Mouse (Mus musculus) hindbrain, embryonic 11.5 days (tissue): ENCODE measurements around the gene Plbd1. TPM values are rescaled to one million over a fixed set of nuclear protein-coding genes. Genes with fewer than 3 reads are reported as not detected.

Experiments
- ATAC-seq: fragments of 200-750 bp; cut with Nextera tagmentation; 2 replicates; pipeline ENCODE4 v1.8.0; 2017; ENCODE audit warnings: mild to moderate bottlenecking, moderate TSS enrichment, moderate library complexity; ENCODE audit not compliant: low FRiP score
- DNase-seq: peaks from one replicate; pipeline ENCODE4 v3.0.0-alpha.2; 2015; ENCODE audit warnings: low spot score
- H3K27ac ChIP-seq: fragments of 300-500 bp; sonication (generic); 2 replicates; pipeline ENCODE4 v1.5.1; 2014; ENCODE audit warnings: mild to moderate bottlenecking, low read depth, low read length
- H3K27me3 ChIP-seq: fragments of 300-500 bp; sonication (generic); 2 replicates; pipeline ENCODE4 v1.6.1; 2014; ENCODE audit warnings: mild to moderate bottlenecking, low read length, moderate library complexity, mixed read lengths; ENCODE audit not compliant: control insufficient read depth, insufficient read depth
- H3K36me3 ChIP-seq: fragments of 300-500 bp; sonication (generic); 2 replicates; pipeline ENCODE4 v1.6.1; 2014; ENCODE audit warnings: mild to moderate bottlenecking, low read length, moderate library complexity, mixed read lengths; ENCODE audit not compliant: control insufficient read depth, insufficient read depth
- H3K4me1 ChIP-seq: fragments of 300-500 bp; sonication (generic); replicated peaks from 2 replicates; pipeline ENCODE4 v1.6.1; 2014; ENCODE audit warnings: low read length, mixed read lengths; ENCODE audit not compliant: control insufficient read depth, insufficient read depth
- H3K4me2 ChIP-seq: fragments of 300-500 bp; sonication (generic); replicated peaks from 2 replicates; pipeline ENCODE4 v1.6.1; 2014; ENCODE audit warnings: mild to moderate bottlenecking, low read depth, low read length
- H3K4me3 ChIP-seq: fragments of 300-500 bp; sonication (generic); 2 replicates; pipeline ENCODE4 v1.5.1; 2014; ENCODE audit warnings: low read depth, low read length
- H3K9ac ChIP-seq: fragments of 300-500 bp; sonication (generic); 2 replicates; pipeline ENCODE4 v1.6.1; 2014; ENCODE audit warnings: low read depth, low read length
- H3K9me3 ChIP-seq: fragments of 300-500 bp; sonication (generic); 2 replicates; pipeline ENCODE4 v1.6.1; 2016; ENCODE audit warnings: low read length; ENCODE audit not compliant: control insufficient read depth
- WGBS: fragments of 180-500 bp; shearing (Covaris S2); extraction: QIAGEN DNeasy Blood & Tissue Kit; methylation state at CpG from one replicate; pipeline ENCODE4 v1.1.7; 2014; 5-methylcytosine and 5-hydroxymethylcytosine counted together
- polyA plus RNA-seq: library from polyadenylated mRNA; unstranded; fragments of >200 nt; fragmentation: Nextera tagmentation; extraction: Ambion mirVana; gene quantifications from 2 replicates; pipeline ENCODE4 v1.2.1, GENCODE M21; 2014

The Plbd1 gene
- polyA plus RNA-seq, 1 experiment from 2014 or later, result 2.6 TPM

DNA sequence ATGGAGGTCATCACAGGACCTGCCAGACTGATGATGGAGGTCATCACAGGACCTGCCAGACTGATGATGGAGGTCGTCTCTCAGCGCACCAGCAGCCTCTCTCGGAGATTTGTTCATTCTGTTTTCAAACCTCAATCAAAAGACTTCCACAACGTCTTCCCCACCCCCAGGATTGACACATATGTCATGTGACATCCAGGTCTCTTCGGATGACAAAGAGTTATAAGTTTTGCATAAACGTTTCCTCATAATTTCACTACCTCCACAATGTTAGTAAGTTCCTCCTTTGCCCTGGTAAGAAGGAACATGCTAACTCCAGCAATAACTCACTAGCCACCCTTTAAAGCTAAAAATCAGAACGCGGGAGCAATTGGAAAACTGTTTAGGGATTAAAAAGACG is 2.5 kb downstream of the Plbd1 start:
- Histone ChIP-seq H3K27ac (no peak overlapping the region), H3K9ac (no peak overlapping the region), H3K4me2 (no peak overlapping the region), H3K9me3 (no peaks in the 10 kb centered on the region), H3K27me3 (peaks cover 15% of the 10 kb centered on the region), H3K36me3 (no peaks in the 10 kb centered on the region), H3K4me3 (no peak overlapping the region), H3K4me1 (peaks cover 6% of the 10 kb centered on the region)
- ATAC-seq (no peak), DNase-seq (no peak)
- 89% methylated on average over 9 of the region's 9 CpGs for WGBS

DNA sequence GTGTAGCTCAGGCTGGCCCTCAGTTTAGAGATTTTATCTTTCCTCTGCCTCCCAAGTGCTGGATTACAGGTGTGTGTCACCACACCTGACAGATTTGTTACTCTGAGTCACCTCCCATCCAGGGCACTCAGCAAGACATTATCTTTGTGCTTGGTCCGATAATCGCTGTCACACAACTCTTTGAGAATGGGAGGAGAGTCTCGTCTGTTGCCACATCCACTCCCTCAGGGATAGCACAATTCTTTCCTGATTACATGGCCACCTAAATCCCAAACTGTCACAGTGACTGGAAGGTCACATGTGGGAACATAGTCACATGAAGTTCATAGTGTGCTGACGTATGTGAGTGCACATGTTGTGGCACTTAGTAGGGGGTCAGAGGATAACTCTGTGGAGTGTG is 3.4 kb downstream of the Plbd1 start:
- no peak overlapping the region for H3K4me3 ChIP-seq
- no peak overlapping the region for H3K9ac ChIP-seq
- no peaks in the 10 kb centered on the region for H3K36me3 ChIP-seq
- no peaks in the 10 kb centered on the region for H3K9me3 ChIP-seq
- ATAC-seq, result no peak
- no peak overlapping the region for H3K27ac ChIP-seq
- peaks cover 6% of the 10 kb centered on the region for H3K4me1 ChIP-seq
- no peak overlapping the region for H3K4me2 ChIP-seq
- DNase-seq, result no peak
- H3K27me3 ChIP-seq, result peaks cover 15% of the 10 kb centered on the region
- 92% methylated on average over 4 of the region's 4 CpGs for WGBS

DNA sequence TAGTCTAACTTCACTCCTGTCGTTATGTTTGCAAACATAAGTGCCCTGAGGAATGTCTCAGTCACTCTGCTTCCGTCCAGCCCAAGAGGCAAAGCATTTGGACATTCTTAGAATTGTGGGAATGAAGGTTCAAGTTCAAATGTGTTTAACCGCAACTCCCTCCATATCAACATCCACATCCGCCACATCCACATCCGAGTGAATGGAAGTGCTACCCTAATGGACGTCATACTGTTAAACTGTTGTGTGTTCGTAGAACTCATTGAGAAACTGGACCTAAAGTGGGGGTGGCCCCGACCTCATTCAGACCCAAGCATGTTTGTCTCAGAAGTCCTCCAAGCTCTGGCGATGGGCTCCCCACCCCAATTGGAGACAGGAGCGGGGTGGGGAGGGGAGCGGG is 5.9 kb downstream of the Plbd1 start:
- no peaks in the 10 kb centered on the region for H3K9me3 ChIP-seq
- no peak for ATAC-seq
- peaks cover under 1% of the 10 kb centered on the region for H3K27me3 ChIP-seq
- no peaks in the 10 kb centered on the region for H3K4me1 ChIP-seq
- no peak overlapping the region for H3K4me3 ChIP-seq
- DNase-seq, result no peak
- H3K9ac ChIP-seq, result no peak overlapping the region
- no peaks in the 10 kb centered on the region for H3K36me3 ChIP-seq
- no peak overlapping the region for H3K4me2 ChIP-seq
- 73% methylated on average over 11 of the region's 11 CpGs for whole genome bisulfite sequencing
- no peak overlapping the region for H3K27ac ChIP-seq

DNA sequence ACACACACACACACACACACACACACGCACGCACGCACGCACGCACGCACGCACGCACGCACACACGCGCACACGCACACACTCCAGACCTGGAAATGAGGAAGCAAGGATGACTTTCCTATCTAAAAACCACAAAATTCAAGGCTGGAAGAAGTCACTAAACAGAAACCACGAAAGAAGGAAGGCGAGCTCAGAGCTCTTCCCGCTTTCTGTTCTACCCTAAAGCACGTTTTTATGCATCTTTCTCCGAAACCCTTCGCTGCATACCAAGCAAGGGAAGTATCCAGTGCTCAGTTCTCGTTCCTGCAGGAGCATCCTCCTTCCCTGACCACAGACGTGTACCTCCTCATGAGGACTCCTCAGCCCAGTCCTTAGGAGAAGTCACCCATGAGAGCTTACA is 7.3 kb downstream of the Plbd1 start:
- no peaks in the 10 kb centered on the region for H3K4me1 ChIP-seq
- ATAC-seq, result no peak
- H3K9ac ChIP-seq, result no peak overlapping the region
- no peaks in the 10 kb centered on the region for H3K9me3 ChIP-seq
- DNase-seq, result no peak
- no peaks in the 10 kb centered on the region for H3K27me3 ChIP-seq
- no peaks in the 10 kb centered on the region for H3K36me3 ChIP-seq
- WGBS, result 97% methylated on average over 18 of the region's 20 CpGs
- no peak overlapping the region for H3K4me3 ChIP-seq
- H3K4me2 ChIP-seq, result no peak overlapping the region
- no peak overlapping the region for H3K27ac ChIP-seq

DNA sequence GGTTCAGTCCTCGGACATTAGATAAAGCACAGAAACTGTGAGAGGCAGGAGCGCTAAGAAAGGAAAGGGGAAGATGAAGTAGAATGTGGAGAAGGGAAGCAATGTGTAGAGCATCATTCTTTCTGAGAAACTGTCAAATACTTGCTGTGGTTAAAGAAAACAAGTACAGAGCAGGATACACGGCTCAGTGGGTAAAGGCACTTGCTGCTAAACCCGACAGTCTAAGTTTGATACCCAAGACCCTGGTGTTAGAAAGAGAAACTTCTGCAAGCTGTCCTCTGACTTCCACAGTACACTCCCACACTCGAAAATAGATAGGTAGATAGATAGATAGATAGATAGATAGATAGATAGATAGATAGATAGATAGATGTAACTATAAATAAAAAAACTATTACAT is 8.4 kb downstream of the Plbd1 start:
- DNase-seq, result no peak
- WGBS, result 73% methylated on average over 5 of the region's 5 CpGs
- ATAC-seq, result no peak
- Histone ChIP-seq H3K9ac (no peak overlapping the region), H3K36me3 (no peaks in the 10 kb centered on the region), H3K9me3 (no peaks in the 10 kb centered on the region), H3K4me3 (no peak overlapping the region), H3K27me3 (no peaks in the 10 kb centered on the region), H3K4me1 (no peaks in the 10 kb centered on the region), H3K4me2 (no peak overlapping the region), H3K27ac (no peak overlapping the region)

DNA sequence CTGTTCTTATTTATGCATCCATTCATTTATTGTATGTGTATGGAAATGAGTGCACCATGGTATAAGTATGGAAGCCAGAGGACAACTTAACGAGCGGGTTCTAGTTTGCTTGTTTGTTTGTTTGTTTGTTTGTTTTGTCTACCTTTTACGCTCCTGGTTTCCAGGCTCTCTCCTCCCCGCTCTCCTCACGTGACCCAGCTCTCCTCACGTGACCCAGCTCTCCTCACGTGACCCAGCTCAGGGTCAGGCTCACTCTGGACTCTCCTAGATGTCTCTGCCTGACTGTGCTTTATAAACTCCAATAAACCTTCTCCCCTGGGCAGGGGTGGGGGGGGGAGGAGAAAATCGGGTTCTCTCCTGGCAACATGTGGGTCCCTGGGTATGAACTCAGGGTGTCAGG is 11.1 kb downstream of the Plbd1 start:
- Histone ChIP-seq H3K9me3 (no peaks in the 10 kb centered on the region), H3K4me3 (no peak overlapping the region), H3K27me3 (no peaks in the 10 kb centered on the region), H3K4me2 (no peak overlapping the region), H3K36me3 (no peaks in the 10 kb centered on the region), H3K4me1 (no peaks in the 10 kb centered on the region), H3K9ac (no peak overlapping the region), H3K27ac (no peak overlapping the region)
- ATAC-seq (no peak), DNase-seq (no peak)
- 92% methylated on average over 8 of the region's 8 CpGs for WGBS

DNA sequence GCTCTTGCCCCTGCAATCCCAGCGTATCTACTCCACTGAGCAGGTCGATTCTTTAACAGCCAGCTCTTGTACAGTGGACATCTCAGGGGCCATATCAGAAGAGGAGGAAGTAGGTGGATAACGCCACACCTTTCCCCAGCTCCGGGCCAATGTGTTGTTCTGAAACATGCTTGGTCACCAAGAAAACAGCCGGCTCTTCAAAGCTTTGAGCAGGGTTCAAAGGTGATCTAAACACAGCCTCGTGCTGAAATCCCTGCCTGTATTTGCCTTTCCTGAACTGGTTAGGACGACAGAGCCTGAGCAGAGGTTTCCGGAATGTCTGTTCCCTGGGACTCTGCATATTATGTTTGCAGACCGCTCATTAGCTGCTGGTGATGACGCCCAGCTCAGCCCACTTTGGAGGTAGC is 14.3 kb downstream of the Plbd1 start:
- Histone ChIP-seq H3K4me1 (no peaks in the 10 kb centered on the region), H3K9me3 (no peaks in the 10 kb centered on the region), H3K4me2 (no peak overlapping the region), H3K27ac (no peak overlapping the region), H3K36me3 (no peaks in the 10 kb centered on the region), H3K9ac (no peak overlapping the region), H3K27me3 (no peaks in the 10 kb centered on the region), H3K4me3 (no peak overlapping the region)
- no peak for DNase-seq
- 71% methylated on average over 10 of the region's 10 CpGs for WGBS
- ATAC-seq, result no peak

DNA sequence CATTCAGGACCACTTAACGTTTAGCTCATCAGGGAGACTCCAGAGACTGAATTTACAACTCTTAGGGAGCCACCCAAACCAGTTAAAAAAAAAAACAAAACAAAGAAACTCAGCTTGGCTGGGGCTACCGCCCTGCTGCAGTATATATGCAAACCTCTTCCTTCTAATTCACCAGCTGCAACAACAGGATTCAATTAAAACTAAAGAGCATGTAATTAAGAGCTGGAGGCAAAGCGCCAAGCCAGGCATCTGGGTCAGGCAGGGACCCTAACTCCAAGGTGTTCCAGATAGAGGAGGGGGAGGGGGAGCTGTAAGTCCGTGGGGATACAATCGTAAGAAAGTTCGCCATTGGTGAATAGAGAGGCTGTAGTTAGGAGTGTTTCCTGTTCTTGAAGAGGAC is 15.5 kb downstream of the Plbd1 start:
- no peak for DNase-seq
- ATAC-seq, result no peak
- Histone ChIP-seq H3K4me2 (no peak overlapping the region), H3K27ac (no peak overlapping the region), H3K36me3 (no peaks in the 10 kb centered on the region), H3K9ac (no peak overlapping the region), H3K9me3 (no peaks in the 10 kb centered on the region), H3K4me3 (no peak overlapping the region), H3K4me1 (no peaks in the 10 kb centered on the region), H3K27me3 (no peaks in the 10 kb centered on the region)
- 34% methylated on average over 6 of the region's 6 CpGs for WGBS

DNA sequence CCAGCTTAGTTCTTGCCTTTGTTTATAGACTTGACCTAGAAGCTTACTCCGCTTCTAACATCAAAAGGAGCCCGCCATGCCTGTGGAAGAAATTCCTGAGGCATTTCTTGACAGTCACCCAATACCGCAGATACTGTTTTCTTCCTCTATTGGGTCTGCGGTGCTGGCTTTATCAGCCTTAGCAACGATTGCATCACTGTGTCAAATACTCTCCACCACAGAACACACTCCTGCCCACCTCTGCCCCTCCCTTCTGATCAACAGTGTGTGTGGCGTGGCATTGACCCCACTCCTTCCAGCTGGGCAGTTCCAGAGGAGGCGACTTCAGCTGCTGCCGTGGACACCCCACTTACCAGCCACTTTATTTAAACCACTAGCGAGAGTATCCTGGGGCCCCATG is 16.0 kb downstream of the Plbd1 start:
- H3K27ac ChIP-seq, result no peak overlapping the region
- ATAC-seq (no peak), DNase-seq (no peak)
- no peak overlapping the region for H3K4me2 ChIP-seq
- no peaks in the 10 kb centered on the region for H3K9me3 ChIP-seq
- 75% methylated on average over 9 of the region's 9 CpGs for WGBS
- H3K9ac ChIP-seq, result no peak overlapping the region
- no peak overlapping the region for H3K4me3 ChIP-seq
- H3K36me3 ChIP-seq, result no peaks in the 10 kb centered on the region
- H3K27me3 ChIP-seq, result no peaks in the 10 kb centered on the region
- H3K4me1 ChIP-seq, result no peaks in the 10 kb centered on the region
